Mouse (Mus musculus) embryo, embryonic 10.5 days (tissue): Measurements from ENCODE around the gene Coasy.

Experiments
- DNase-seq: peaks from one replicate; pipeline ENCODE4 v3.0.0-alpha.2; 2015; ENCODE audit warnings: low spot score

Coasy gene

DNA sequence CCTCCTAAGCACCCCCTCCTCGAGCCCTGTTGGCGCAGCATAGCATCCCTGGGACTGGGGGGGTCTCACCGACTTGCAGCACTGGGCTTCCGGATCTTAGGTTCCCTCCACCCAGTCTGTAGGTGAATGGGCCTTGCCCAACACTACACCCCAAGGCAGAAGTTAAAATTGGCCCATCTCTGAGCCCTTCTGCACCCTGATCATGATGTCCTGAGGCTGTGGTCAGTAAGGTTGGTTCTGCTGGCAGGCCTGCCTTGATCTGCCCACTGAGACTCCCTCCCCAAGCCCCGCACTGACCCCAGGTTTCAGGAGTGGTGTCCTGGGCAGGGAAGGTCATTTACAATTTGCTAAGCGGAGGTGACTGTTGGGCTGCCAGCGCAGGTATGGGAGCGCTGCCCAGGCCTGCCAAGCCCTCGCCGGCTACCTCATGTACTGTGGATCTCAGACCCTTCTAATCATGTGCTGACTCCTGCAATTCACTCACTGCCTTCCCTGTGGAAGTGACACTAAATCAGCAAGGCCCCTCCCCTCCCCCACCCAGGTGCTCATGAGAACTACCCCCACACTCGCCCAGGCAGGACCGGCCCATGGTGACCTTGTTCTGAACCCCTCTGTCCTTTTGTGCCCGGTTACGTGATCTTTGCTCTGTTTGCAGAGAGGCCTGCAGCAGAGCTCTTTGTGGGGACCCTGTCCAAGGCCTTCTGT lies 19.2 kb upstream of the Coasy start:
- DNase-seq, result peak; percentile 11

- peak; percentile 33 for DNase-seq
These were observed 18.6 kb upstream of the Coasy start for GRCm38 (mm10) chr11:101063676-101064327.

DNA sequence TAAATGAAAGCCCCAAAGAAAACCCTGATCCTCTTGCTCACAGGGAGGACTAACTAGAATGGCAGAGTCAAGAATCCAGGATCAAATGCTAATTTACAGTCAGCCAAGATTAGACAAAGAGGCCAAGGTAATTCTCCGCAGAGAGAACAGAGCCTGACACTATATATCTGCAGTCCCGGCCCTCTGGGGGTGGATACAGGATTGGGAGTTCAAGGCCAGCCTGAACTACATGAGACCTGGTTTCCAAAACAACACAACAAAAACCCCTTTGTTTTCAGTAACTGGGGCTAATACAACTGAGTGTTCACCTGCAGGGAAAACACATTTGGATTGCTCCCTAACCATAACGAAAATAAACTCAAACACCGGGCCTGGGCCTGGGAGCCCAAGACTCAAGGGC lies 17.9 kb upstream of the Coasy start:
- peak; percentile 5 for DNase-seq

DNA sequence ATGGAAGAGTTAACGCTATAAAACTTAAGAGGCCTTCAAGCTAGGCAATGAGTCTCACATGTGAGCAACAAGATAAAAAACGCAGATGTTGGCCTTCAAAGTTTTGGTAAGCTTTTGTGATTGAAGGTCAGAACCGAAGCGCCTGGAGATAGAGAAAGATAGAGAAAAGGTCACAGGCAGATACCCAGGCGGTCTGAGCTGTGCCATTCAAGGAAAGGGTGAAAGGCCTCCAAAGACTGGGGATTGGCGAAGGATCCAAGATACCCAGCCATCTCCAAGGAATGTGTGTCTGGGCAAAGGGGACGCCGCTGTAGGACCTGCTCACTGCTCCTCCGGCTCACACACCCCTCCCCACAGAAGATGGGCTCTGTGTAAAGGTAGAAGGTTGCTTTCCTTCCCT lies 17.4 kb upstream of the Coasy start:
- no peak for DNase-seq

- DNase-seq, result peak; percentile 90
These were observed 15.6 kb upstream of the Coasy start for GRCm38 (mm10) chr11:101066549-101067412.

DNA sequence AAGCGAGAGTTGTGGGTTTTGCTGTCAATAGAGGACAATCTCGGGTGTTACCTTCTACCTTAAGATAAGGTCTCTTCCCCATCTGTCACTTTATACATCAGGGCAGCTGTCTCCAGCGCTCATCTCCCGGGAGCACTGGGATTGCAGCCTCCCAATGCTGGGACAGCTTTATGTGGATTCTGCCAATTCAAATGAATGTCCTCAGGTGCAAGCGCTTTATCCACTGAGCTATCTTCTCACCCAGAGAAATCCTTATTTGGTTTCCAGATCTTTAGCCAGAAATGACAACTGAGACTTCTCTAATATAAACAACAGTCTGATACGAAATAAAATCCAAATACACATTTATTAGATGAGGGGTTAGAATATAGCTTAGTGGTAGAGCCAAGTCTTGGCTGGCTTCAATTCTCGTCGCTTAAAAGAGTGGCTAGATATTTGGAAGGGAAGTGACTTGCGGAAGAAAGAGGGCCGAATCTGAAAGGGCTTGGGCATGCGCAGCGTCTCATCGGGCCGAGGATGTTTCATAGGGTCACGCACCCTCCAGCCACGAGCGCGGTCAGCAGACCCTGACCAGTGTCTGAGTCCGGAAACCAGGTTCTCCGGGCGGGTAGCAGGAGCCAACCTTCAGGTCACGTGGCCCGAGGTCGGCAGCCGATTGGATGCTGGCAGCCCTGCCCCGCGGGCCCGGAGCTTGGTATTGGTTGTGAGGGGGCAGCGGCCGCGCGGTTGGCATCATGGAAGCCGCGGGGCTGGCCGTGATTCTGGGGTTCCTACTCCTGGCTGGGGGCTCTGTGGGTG lies 12.8 kb upstream of the Coasy start, which contains the start of gene Naglu:
Gene Naglu (plus strand): TSS at position 622 of the 798 bp plus-strand sequence.
- peak; percentile 96 for DNase-seq

- no peak for DNase-seq
These were observed 12.2 kb upstream of the Coasy start for GRCm38 (mm10) chr11:101070189-101070527.

DNA sequence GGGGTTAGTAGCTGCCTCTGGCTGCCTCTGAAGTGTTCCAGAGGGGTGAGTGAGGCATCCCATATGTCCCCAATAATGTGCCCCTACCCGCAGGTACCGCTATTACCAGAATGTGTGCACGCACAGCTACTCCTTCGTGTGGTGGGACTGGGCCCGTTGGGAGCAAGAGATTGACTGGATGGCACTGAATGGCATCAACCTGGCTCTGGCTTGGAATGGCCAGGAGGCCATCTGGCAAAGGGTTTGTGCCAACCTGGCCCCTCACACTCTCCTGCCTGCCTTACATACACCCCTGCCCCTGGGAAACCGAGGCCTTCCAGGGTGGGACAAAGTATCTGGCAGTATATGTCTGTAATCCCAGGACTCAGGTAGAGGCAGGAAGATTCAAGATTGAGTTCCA lies 11.4 kb upstream of the Coasy start:
- DNase-seq, result no peak

- no peak for DNase-seq
These were observed 10.4 kb upstream of the Coasy start for GRCm38 (mm10) chr11:101071810-101072428.

GRCm38 (mm10) chr11:101078121-101078520 lies 4.2 kb upstream of the Coasy start, which contains the start of gene Hsd17b1:
Gene Hsd17b1, plus strand, starts transcription at chr11:101078411.
- no peak for DNase-seq

DNA sequence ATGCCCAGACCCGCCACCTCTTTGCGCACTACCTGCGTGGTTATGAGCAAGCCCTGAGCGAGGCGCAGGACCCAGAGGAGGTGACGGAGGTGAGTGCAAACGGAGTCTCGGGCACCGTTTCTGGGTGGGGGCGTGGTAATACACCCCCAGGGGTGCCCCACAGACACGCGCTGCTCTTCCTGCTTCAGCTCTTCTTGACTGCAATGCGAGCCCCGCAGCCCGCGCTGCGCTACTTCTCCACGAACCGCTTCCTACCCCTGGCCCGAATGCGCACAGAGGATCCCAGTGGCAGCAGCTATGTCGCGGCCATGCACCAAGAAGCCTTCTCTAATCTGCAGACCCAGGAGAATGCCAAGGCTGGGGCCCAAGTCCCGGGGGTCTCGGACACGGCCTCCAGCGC lies 2.6 kb upstream of the Coasy start:
- peak; percentile 5 for DNase-seq

DNA sequence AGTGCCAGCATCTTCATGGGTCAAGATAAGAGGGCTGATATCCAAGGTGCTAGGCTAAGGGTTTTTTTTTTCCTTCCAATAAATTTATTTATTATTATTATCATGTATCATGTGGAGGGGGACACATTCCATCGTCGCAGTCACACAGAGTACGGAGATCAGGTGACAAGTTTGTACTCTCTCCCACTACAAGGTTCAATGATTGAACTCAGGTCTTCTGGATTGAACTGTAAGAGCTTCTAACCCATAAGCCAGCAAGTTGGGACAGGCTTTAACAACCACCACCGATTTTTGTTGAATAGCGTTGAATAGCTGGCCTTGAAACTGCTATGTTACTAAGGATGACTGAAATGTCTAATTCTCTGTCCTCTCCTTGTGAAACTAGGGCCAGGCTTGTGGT lies 1.9 kb upstream of the Coasy start:
- no peak for DNase-seq

GRCm38 (mm10) chr11:101081659-101082058 lies 706 bp upstream of the Coasy start:
- DNase-seq, result no peak

DNA sequence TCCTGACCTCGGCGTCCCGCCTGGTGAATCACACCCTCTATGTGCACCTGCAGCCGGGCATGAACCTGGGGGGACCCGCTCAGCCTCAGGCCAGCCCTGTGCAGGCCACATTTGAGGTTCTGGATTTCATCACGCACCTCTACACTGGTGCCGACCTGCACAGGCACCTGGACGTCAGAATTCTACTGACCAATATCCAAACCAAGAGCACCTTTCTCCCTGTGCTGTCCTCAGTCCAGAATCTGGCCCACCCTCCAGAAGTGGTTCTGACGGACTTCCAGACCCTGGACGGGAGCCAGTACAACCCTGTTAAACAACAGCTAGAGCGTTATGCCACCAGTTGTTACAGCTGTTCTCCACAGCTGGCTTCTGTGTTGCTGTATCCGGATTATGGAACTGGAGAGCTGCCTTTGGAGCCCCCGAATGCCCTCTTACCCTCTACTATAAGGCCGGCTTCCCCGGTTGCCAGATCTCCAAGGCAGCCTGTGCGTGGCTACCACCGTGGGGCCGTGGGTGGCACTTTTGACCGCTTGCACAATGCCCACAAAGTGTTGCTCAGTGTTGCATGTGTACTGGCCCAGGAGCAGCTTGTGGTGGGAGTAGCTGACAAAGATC lies 825 bp downstream of the Coasy start:
- no peak for DNase-seq

DNA sequence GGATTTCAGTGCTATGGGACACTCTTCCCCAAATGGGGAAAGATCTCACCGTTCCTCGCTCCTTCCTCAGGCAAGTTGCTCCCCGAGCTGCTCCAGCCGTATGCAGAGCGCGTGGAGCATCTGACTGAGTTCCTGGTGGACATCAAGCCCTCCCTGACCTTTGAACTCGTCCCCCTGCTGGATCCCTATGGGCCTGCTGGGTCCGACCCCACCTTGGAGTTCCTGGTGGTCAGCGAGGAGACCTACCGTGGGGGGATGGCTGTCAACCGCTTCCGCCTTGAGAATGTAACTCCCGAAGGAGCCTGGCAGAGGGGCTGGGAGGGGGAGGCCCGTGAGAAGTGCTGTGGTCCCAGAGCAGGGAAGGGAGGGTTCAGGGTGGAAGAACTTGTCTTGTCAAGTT lies 1.9 kb downstream of the Coasy start:
- no peak for DNase-seq

GRCm38 (mm10) chr11:101084811-101085210 lies 2.4 kb downstream of the Coasy start:
- DNase-seq, result no peak

DNA sequence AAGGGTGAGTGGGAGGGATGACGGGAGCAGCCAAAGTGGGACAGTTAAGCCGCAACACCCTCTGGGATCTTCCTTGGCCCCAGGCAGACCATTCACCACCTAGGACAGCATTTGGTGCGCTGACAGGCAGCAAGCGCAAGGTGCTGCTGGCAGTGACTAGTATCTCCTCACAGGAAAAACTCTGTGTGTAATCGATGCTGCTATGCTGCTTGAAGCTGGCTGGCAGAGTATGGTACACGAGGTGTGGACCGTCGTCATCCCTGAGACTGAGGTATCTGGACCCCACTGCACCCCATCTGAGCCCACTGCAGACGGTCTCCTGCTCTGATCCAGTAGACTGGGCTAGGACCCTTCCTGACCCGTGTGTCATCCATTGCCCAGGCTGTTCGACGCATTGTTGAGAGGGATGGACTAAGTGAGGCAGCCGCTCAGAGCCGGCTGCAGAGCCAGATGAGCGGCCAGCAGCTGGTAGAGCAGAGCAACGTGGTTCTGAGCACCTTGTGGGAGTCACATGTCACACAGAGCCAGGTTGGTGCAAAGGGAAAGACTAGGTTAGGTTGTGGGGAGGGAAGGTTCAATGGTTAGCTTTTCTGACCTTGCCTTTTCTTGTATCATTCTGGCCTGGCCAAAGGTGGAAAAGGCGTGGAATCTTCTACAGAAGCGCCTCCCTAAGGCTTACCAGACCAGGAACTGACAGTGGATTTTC lies 3.4 kb downstream of the Coasy start:
- DNase-seq, result no peak

- DNase-seq, result no peak
These were observed 3.9 kb downstream of the Coasy start for GRCm38 (mm10) chr11:101086323-101086674.

- DNase-seq, result peak; percentile 96
These were observed 4.7 kb downstream of the Coasy start, which contains the start of gene Mlx for GRCm38 (mm10) chr11:101086756-101087681. Gene Mlx, plus strand, starts transcription at chr11:101087277.
